Mouse (Mus musculus) liver, adult 2 months (tissue): ENCODE data around the gene Klhl29.

Experiments used
- CTCF ChIP-seq: fragments of 200-500 bp; IDR thresholded peaks from 2 replicates; pipeline ENCODE4 v1.5.1; 2011; ENCODE audit warnings: low read depth, low read length, control low read depth
- POLR2A ChIP-seq: fragments of 200-500 bp; IDR thresholded peaks from 2 replicates; pipeline ENCODE4 v1.6.1; 2011; ENCODE audit warnings: low read length, control low read depth; ENCODE audit not compliant: insufficient read depth; ENCODE audit errors: extremely low read depth

GRCm38 (mm10) chr12:5407175-5407574, 31.7 kb upstream of the Klhl29 start:
- TF ChIP-seq CTCF (no peak), POLR2A (no peak)
